In genomic region chr17:7165524-7165923, GRCm38 (mm10) we compare ENCODE assay signal across 29 mouse cellular contexts.
"Had no signal": no experiment of that assay in that cellular context is flagged by ENCODE, and none has a peak within 500 bp of the region (broad histone marks: within the 10 kb centered on the region; RNA-seq: fewer than 3 reads in every experiment).

No protein-coding gene starts in this region.

- H3K4me2 ChIP-seq: heart, embryonic 11.5 days; heart, embryonic 12.5 days; heart, embryonic 13.5 days; heart, embryonic 15.5 days; hindbrain, embryonic 12.5 days; hindbrain, embryonic 13.5 days; hindbrain, embryonic 14.5 days; hindbrain, embryonic 15.5 days; intestine, embryonic 15.5 days; kidney, embryonic 15.5 days had no signal

- H3K4me3 ChIP-seq: heart, embryonic 10.5 days; heart, embryonic 12.5 days; heart, embryonic 13.5 days; heart, embryonic 15.5 days; hindbrain, embryonic 10.5 days; hindbrain, embryonic 12.5 days; hindbrain, embryonic 13.5 days; hindbrain, embryonic 15.5 days; intestine, embryonic 15.5 days; kidney, embryonic 15.5 days; layer of hippocampus, adult 2 months; left cerebral cortex, adult 2 months had no signal

- DNase-seq: heart, postnatal 10 days; heart, postnatal 14 days; heart, postnatal 4 days; kidney, adult 11 months; kidney, adult 18-20 months; kidney, adult 2 months; kidney, adult 8-10 months; kidney, adult 9 months; kidney, postnatal 10 days; kidney, postnatal 14 days; kidney, postnatal 25 days; kidney, postnatal 36 days; kidney, postnatal 4 days; layer of hippocampus, adult 9-11 months; layer of hippocampus, postnatal 36 days had no signal

- H3K27me3 ChIP-seq: heart, embryonic 12.5 days; heart, embryonic 13.5 days; heart, embryonic 15.5 days; hindbrain, embryonic 12.5 days; hindbrain, embryonic 13.5 days; hindbrain, embryonic 15.5 days; intestine, embryonic 15.5 days; kidney, embryonic 15.5 days had no signal

- H3K36me3 ChIP-seq: heart, embryonic 10.5 days; heart, embryonic 12.5 days; heart, embryonic 13.5 days; heart, embryonic 15.5 days; hindbrain, embryonic 10.5 days; hindbrain, embryonic 12.5 days; hindbrain, embryonic 13.5 days; hindbrain, embryonic 15.5 days; intestine, embryonic 15.5 days; kidney, embryonic 15.5 days had no signal
